ENCODE assay signal across 23 mouse cellular contexts in the genomic region with DNA sequence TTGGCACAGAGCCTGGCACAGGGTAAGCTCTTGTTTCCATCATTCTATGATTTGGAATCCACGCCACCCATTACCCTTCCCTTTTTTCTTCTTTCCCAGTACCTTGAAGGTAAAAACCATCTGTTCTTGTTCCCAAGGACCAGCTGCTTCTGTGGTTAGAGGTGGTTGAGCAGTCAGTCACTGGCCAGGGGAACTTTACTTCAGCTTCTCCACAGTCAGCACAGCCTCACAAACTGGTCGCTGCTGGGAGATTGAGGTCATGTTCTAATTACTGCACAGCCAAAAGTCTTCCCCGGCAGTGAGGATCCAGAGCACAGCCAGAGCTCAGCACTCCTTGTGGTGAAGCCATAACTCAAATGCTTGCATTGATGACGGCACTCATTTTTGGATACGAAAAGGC. TPM values are rescaled to one million over a fixed set of nuclear protein-coding genes. Genes with fewer than 3 reads are reported as not detected.
DNase-seq lines count a peak whose midpoint lies in the region; ATAC-seq lines count a peak whose summit lies in the region.
"Had no signal": no experiment of that assay in that cellular context is flagged by ENCODE, and none has a peak within 500 bp of the region (broad histone marks: within the 10 kb centered on the region; RNA-seq: fewer than 3 reads in every experiment).

No protein-coding gene starts in this region.

- no peaks in the 10 kb centered on the region for H3K9me3 ChIP-seq in heart, embryonic 10.5 days
- peaks cover 12% of the 10 kb centered on the region for H3K9me3 ChIP-seq in limb, embryonic 13.5 days
- H3K9me3 ChIP-seq in limb, embryonic 10.5 days (replicated peaks) = no peaks in the 10 kb centered on the region
- H3K9me3 ChIP-seq: embryonic facial prominence, embryonic 15.5 days had no signal

- WGBS in heart, embryonic 10.5 days = 82% methylated on average over 5 of the region's 5 CpGs
- 58% methylated on average over 5 of the region's 5 CpGs for WGBS in limb, embryonic 13.5 days
- 78% methylated on average over 5 of the region's 5 CpGs for WGBS in limb, embryonic 10.5 days

- peak; percentile 35 for DNase-seq in adrenal gland, postnatal 14 days
- no peak for DNase-seq in adrenal gland, postnatal 25 days
- peak; percentile 29 to 32 for DNase-seq in heart, adult 18-20 months
- DNase-seq in heart, embryonic 10.5 days (ENCODE audit: low spot score) = no peak
- DNase-seq in limb, embryonic 10.5 days (ENCODE audit: low spot score) = no peak
- DNase-seq in skeletal muscle tissue, adult 2 months (ENCODE audit: low read depth, low spot score) = peak; percentile 10
- no peak for DNase-seq in ovary, postnatal 10 days (ENCODE audit: low spot score)
- DNase-seq: cerebellum, postnatal 36 days; embryo, embryonic 11 days; liver, embryonic 13.5 days; lung, adult 2 months; thymus, postnatal 25 days had no signal

- no peak overlapping the region for H3K4me2 ChIP-seq in limb, embryonic 13.5 days (replicated peaks)
- H3K4me2 ChIP-seq: embryonic facial prominence, embryonic 15.5 days; limb, embryonic 12.5 days; liver, embryonic 13.5 days; midbrain, embryonic 13.5 days had no signal

- no peaks in the 10 kb centered on the region for H3K27me3 ChIP-seq in heart, embryonic 10.5 days (ENCODE audit: insufficient read depth, poor library complexity, severe bottlenecking)
- H3K27me3 ChIP-seq in limb, embryonic 13.5 days = no peaks in the 10 kb centered on the region
- no peaks in the 10 kb centered on the region for H3K27me3 ChIP-seq in limb, embryonic 10.5 days (ENCODE audit: low read depth, poor library complexity, severe bottlenecking)
- H3K27me3 ChIP-seq: embryonic facial prominence, embryonic 15.5 days; limb, embryonic 12.5 days; liver, embryonic 13.5 days; midbrain, embryonic 13.5 days had no signal

- no peak overlapping the region for H3K27ac ChIP-seq in heart, embryonic 10.5 days
- H3K27ac ChIP-seq in limb, embryonic 13.5 days = peak overlapping the region; percentile 52; the same call in 1 of the 2 replicates
- H3K27ac ChIP-seq in limb, embryonic 10.5 days = no peak overlapping the region
- H3K27ac ChIP-seq: embryonic facial prominence, embryonic 15.5 days; hindbrain, embryonic 10.5 days; layer of hippocampus, adult 2 months; limb, embryonic 12.5 days; liver, embryonic 13.5 days; midbrain, embryonic 13.5 days had no signal

- H3K9ac ChIP-seq in limb, embryonic 13.5 days = no peak overlapping the region
- H3K9ac ChIP-seq: embryonic facial prominence, embryonic 15.5 days; limb, embryonic 12.5 days; liver, embryonic 13.5 days; midbrain, embryonic 13.5 days had no signal

- ATAC-seq in limb, embryonic 13.5 days (ENCODE audit: low FRiP score, low read depth) = no peak
- ATAC-seq: forebrain, embryonic 14.5 days; hindbrain, embryonic 16.5 days; intestine, postnatal 0 days; midbrain, embryonic 13.5 days had no signal

- H3K4me3 ChIP-seq in heart, embryonic 10.5 days = no peak overlapping the region
- H3K4me3 ChIP-seq in limb, embryonic 13.5 days = no peak overlapping the region
- H3K4me3 ChIP-seq in limb, embryonic 10.5 days = no peak overlapping the region
- H3K4me3 ChIP-seq: embryonic facial prominence, embryonic 15.5 days; hindbrain, embryonic 10.5 days; layer of hippocampus, adult 2 months; limb, embryonic 12.5 days; liver, embryonic 13.5 days; megakaryocyte, embryonic 14.5 days; midbrain, embryonic 13.5 days had no signal

- no peaks in the 10 kb centered on the region for H3K4me1 ChIP-seq in heart, embryonic 10.5 days
- peaks cover 10% of the 10 kb centered on the region for H3K4me1 ChIP-seq in limb, embryonic 13.5 days
- 0 out of 2 replicates have a peak, but pooled peaks cover 6% of the 10 kb centered on the region for H3K4me1 ChIP-seq in limb, embryonic 10.5 days
- H3K4me1 ChIP-seq: hindbrain, embryonic 10.5 days; limb, embryonic 12.5 days; liver, embryonic 13.5 days; megakaryocyte, embryonic 14.5 days; midbrain, embryonic 13.5 days had no signal

- peaks cover 17% of the 10 kb centered on the region; the same call in 1 of the 2 replicates for H3K36me3 ChIP-seq in heart, embryonic 10.5 days
- H3K36me3 ChIP-seq in limb, embryonic 13.5 days = peaks cover 21% of the 10 kb centered on the region
- peaks cover 20% of the 10 kb centered on the region for H3K36me3 ChIP-seq in limb, embryonic 10.5 days

RNA-seq across cellular contexts. Expression of a gene that starts 12.7 kb away (rescaled TPM):
- total RNA-seq in adrenal gland, postnatal 14 days (2021) = 904 and 935 TPM in 2 replicates
- total RNA-seq in adrenal gland, postnatal 25 days (2021) = 798 and 829 TPM in 2 replicates
- total RNA-seq in heart, adult 18-20 months (2021) = 100 to 1,000 TPM; 412 to 432 TPM
- 1,257 and 1,505 TPM in 2 replicates for polyA plus RNA-seq in heart, embryonic 10.5 days (2016; fragmentation: Nextera tagmentation; extraction: Ambion mirVana)
- 1,793 and 1,850 TPM in 2 replicates for polyA plus RNA-seq in limb, embryonic 13.5 days (2015; fragmentation: Nextera tagmentation; extraction: Ambion mirVana)
- polyA plus RNA-seq in limb, embryonic 10.5 days (2016; fragmentation: Nextera tagmentation; extraction: Ambion mirVana) = 1,833 and 2,064 TPM in 2 replicates

RNA-seq across cellular contexts. Expression of a gene that starts 13.8 kb away (rescaled TPM):
- 18.6 and 19.3 TPM in 2 replicates for total RNA-seq in adrenal gland, postnatal 14 days (2021)
- total RNA-seq in adrenal gland, postnatal 25 days (2021) = 23.2 and 25.0 TPM in 2 replicates
- total RNA-seq in heart, adult 18-20 months (2021) = 10 to 100 TPM in 1 of 2 experiments, 1 to 10 TPM in 1; 9.3 to 11.4 TPM
- 21.8 and 26.0 TPM in 2 replicates for polyA plus RNA-seq in heart, embryonic 10.5 days (2016; fragmentation: Nextera tagmentation; extraction: Ambion mirVana)
- polyA plus RNA-seq in limb, embryonic 13.5 days (2015; fragmentation: Nextera tagmentation; extraction: Ambion mirVana) = 25.2 and 27.5 TPM in 2 replicates
- 27.6 and 30.9 TPM in 2 replicates for polyA plus RNA-seq in limb, embryonic 10.5 days (2016; fragmentation: Nextera tagmentation; extraction: Ambion mirVana)

RNA-seq across cellular contexts. Expression of a gene that starts 30.8 kb away (rescaled TPM):
- total RNA-seq in adrenal gland, postnatal 14 days (2021) = 25.4 and 26.2 TPM in 2 replicates
- 23.3 and 27.3 TPM in 2 replicates for total RNA-seq in adrenal gland, postnatal 25 days (2021)
- 10 to 100 TPM; 16.0 to 17.6 TPM for total RNA-seq in heart, adult 18-20 months (2021)
- 34.7 and 35.3 TPM in 2 replicates for polyA plus RNA-seq in heart, embryonic 10.5 days (2016; fragmentation: Nextera tagmentation; extraction: Ambion mirVana)
- polyA plus RNA-seq in limb, embryonic 13.5 days (2015; fragmentation: Nextera tagmentation; extraction: Ambion mirVana) = 22.8 and 24.6 TPM in 2 replicates
- polyA plus RNA-seq in limb, embryonic 10.5 days (2016; fragmentation: Nextera tagmentation; extraction: Ambion mirVana) = 23.5 and 24.5 TPM in 2 replicates

RNA-seq across cellular contexts. Expression of a gene that starts 56.9 kb away (rescaled TPM):
- total RNA-seq in adrenal gland, postnatal 14 days (2021) = 1.5 and 1.7 TPM in 2 replicates
- 0.88 and 1.3 TPM in 2 replicates for total RNA-seq in adrenal gland, postnatal 25 days (2021)
- under 1 TPM in 1 of 2 experiments, not detected in 1; 0.13 TPM for total RNA-seq in heart, adult 18-20 months (2021)
- polyA plus RNA-seq in heart, embryonic 10.5 days (2016; fragmentation: Nextera tagmentation; extraction: Ambion mirVana) = 0.20 and 0.31 TPM in 2 replicates
- polyA plus RNA-seq in limb, embryonic 13.5 days (2015; fragmentation: Nextera tagmentation; extraction: Ambion mirVana) = 0.70 and 1.1 TPM in 2 replicates
- polyA plus RNA-seq in limb, embryonic 10.5 days (2016; fragmentation: Nextera tagmentation; extraction: Ambion mirVana) = 0.58 and 0.78 TPM in 2 replicates
- total RNA-seq: granulocyte monocyte progenitor cell, adult 5-6 weeks had no signal

Comparison
In these comparisons a context has a peak if more than half of its experiments do, and no peak if none do; other contexts are left out.
1. DNase-seq: peak in adrenal gland, postnatal 14 days (single experiment), heart, adult 18-20 months (2 of 2) and skeletal muscle tissue, adult 2 months (single experiment); none in adrenal gland, postnatal 25 days (single experiment), heart, embryonic 10.5 days (single experiment), limb, embryonic 10.5 days (single experiment) and ovary, postnatal 10 days (single experiment).